In genomic region chr8:117282141-117282950, GRCm38 (mm10) we compare ENCODE assay signal across 8 mouse cellular contexts. TPM values are rescaled to one million over a fixed set of nuclear protein-coding genes. Genes with fewer than 3 reads are reported as not detected.
DNase-seq lines count a peak whose midpoint lies in the region; ATAC-seq and TF ChIP-seq lines count a peak whose summit lies in the region.

No protein-coding gene starts in this region.

- no peak overlapping the region for H3K4me3 ChIP-seq in ES-Bruce4 (ENCODE audit: low read depth, low read length)
- H3K4me3 ChIP-seq in heart, embryonic 14.5 days (ENCODE audit: control insufficient read depth in 1 of 2, insufficient read depth in 1 of 2, low read depth in 1 of 2, low read length in 2 of 2) = no peak overlapping the region
- no peak overlapping the region for H3K4me3 ChIP-seq in liver, embryonic 13.5 days (replicated peaks)
- H3K4me3 ChIP-seq in stomach, embryonic 14.5 days (ENCODE audit: low read depth, low read length) = no peak overlapping the region

- TF ChIP-seq POLR2A in ES-Bruce4 (IDR thresholded peaks at IDR 0.05; ENCODE audit: insufficient read depth, low read length) = no peak

- peak overlapping the region; percentile 17; the same call in 1 of the 2 replicates for H3K4me2 ChIP-seq in heart, embryonic 14.5 days (ENCODE audit: low read length)
- H3K4me2 ChIP-seq in liver, embryonic 13.5 days = peak overlapping the region; percentile 42
- no peak overlapping the region for H3K4me2 ChIP-seq in stomach, embryonic 14.5 days (replicated peaks; ENCODE audit: low read depth, low read length)

- peaks cover 21% of the 10 kb centered on the region for H3K4me1 ChIP-seq in ES-Bruce4 (ENCODE audit: control insufficient read depth, insufficient read depth, low read length)
- peaks cover 5 to 14% of the 10 kb centered on the region in 2 experiments; a peak in 3 of 4 replicates for H3K4me1 ChIP-seq in heart, embryonic 14.5 days (ENCODE audit: control insufficient read depth in 2 of 2, insufficient read depth in 2 of 2, low read length in 2 of 2)
- H3K4me1 ChIP-seq in liver, embryonic 13.5 days (replicated peaks) = peaks cover 77% of the 10 kb centered on the region
- peaks cover 15% of the 10 kb centered on the region for H3K4me1 ChIP-seq in stomach, embryonic 14.5 days (ENCODE audit: control insufficient read depth, insufficient read depth, low read length)

- H3K36me3 ChIP-seq in ES-Bruce4 (ENCODE audit: control insufficient read depth, insufficient read depth, low read length, poor library complexity, severe bottlenecking) = no peaks in the 10 kb centered on the region
- H3K36me3 ChIP-seq in heart, embryonic 14.5 days (ENCODE audit: control insufficient read depth, insufficient read depth, low read length) = peaks cover 4% of the 10 kb centered on the region; the same call in 1 of the 2 replicates
- peaks cover 11% of the 10 kb centered on the region for H3K36me3 ChIP-seq in liver, embryonic 13.5 days
- no peaks in the 10 kb centered on the region; the same call in 1 of the 2 replicates for H3K36me3 ChIP-seq in stomach, embryonic 14.5 days (ENCODE audit: control insufficient read depth, insufficient read depth, low read length)

- ATAC-seq in heart, embryonic 14.5 days (ENCODE audit: insufficient number of reproducible peaks, insufficient read depth, low FRiP score, low read depth) = no peak
- ATAC-seq in liver, embryonic 13.5 days (ENCODE audit: low read depth) = no peak
- ATAC-seq in stomach, embryonic 14.5 days (ENCODE audit: insufficient number of reproducible peaks, insufficient read depth, low FRiP score, low read depth) = no peak

- peak; percentile 51 for DNase-seq in 3T3-L1 (ENCODE audit: low read depth, low spot score)
- no peak for DNase-seq in liver, embryonic 13.5 days
- no peak for DNase-seq in layer of hippocampus, adult 9-11 months
- DNase-seq in left cerebral cortex, postnatal 36 days (ENCODE audit: low spot score in 2 of 2) = no peak
- no peak for DNase-seq in thymus, postnatal 4 days

- intact Hi-C loops in left cerebral cortex, postnatal 36 days (cut with DNase I) = no loop called here

- no peak overlapping the region for H3K9ac ChIP-seq in ES-Bruce4 (ENCODE audit: low read depth, poor library complexity, severe bottlenecking)
- peak overlapping the region; percentile 40 for H3K9ac ChIP-seq in heart, embryonic 14.5 days (ENCODE audit: low read length)
- H3K9ac ChIP-seq in liver, embryonic 13.5 days = peak overlapping the region; percentile 33; the same call in 1 of the 2 replicates
- no peak overlapping the region for H3K9ac ChIP-seq in stomach, embryonic 14.5 days (replicated peaks; ENCODE audit: low read depth, low read length)

- WGBS in heart, embryonic 14.5 days = 50% methylated on average over 17 of the region's 17 CpGs
- WGBS in liver, embryonic 13.5 days (ENCODE audit: insufficient replicate concordance) = 41% methylated on average over 17 of the region's 17 CpGs
- 41% methylated on average over 17 of the region's 17 CpGs for WGBS in stomach, embryonic 14.5 days

- no peak for TF ChIP-seq CTCF in ES-Bruce4 (IDR thresholded peaks at IDR 0.05; ENCODE audit: low read depth, low read length)

- 0 out of 2 replicates have a peak overlapping the region, but pooled peaks have one; percentile 28 for H3K27ac ChIP-seq in ES-Bruce4 (ENCODE audit: insufficient read depth, low read length)
- H3K27ac ChIP-seq in heart, embryonic 14.5 days (replicated peaks in 1 of 2; ENCODE audit: control insufficient read depth in 1 of 2, insufficient read depth in 1 of 2, low read depth in 2 of 2, low read length in 2 of 2) = peak overlapping the region in 1 of 2 experiments; percentile 45; a peak in 1 of 4 replicates
- peak overlapping the region; percentile 62 for H3K27ac ChIP-seq in liver, embryonic 13.5 days
- peak overlapping the region; percentile 56 for H3K27ac ChIP-seq in stomach, embryonic 14.5 days (ENCODE audit: low read length)

- no peaks in the 10 kb centered on the region for H3K9me3 ChIP-seq in ES-Bruce4 (replicated peaks; ENCODE audit: control insufficient read depth, insufficient read depth, low read length, poor library complexity, severe bottlenecking)
- H3K9me3 ChIP-seq in heart, embryonic 14.5 days (ENCODE audit: control insufficient read depth, low read length) = no peaks in the 10 kb centered on the region
- H3K9me3 ChIP-seq in liver, embryonic 13.5 days (replicated peaks) = no peaks in the 10 kb centered on the region
- H3K9me3 ChIP-seq in stomach, embryonic 14.5 days (ENCODE audit: control insufficient read depth, low read depth, low read length) = no peaks in the 10 kb centered on the region

- no peak for TF ChIP-seq EP300 in ES-Bruce4 (IDR thresholded peaks at IDR 0.05; ENCODE audit: insufficient read depth, low read depth, low read length)

- H3K27me3 ChIP-seq in ES-Bruce4 (ENCODE audit: control insufficient read depth, insufficient read depth, low read length, poor library complexity, severe bottlenecking) = no peaks in the 10 kb centered on the region
- H3K27me3 ChIP-seq in heart, embryonic 14.5 days (ENCODE audit: control insufficient read depth, insufficient read depth, low read length) = no peaks in the 10 kb centered on the region
- H3K27me3 ChIP-seq in liver, embryonic 13.5 days = no peaks in the 10 kb centered on the region
- no peaks in the 10 kb centered on the region for H3K27me3 ChIP-seq in stomach, embryonic 14.5 days (ENCODE audit: control insufficient read depth, insufficient read depth, low read length)

RNA-seq across cellular contexts. Expression of gene Cmip, which starts 25.5 kb away (rescaled TPM):
- 64.9 and 67.9 TPM in 2 replicates for polyA plus RNA-seq in ES-Bruce4 (2011; ENCODE audit: insufficient read depth, insufficient read length, low read depth, missing spikeins)
- polyA plus RNA-seq in heart, embryonic 14.5 days (2014; fragmentation: Nextera tagmentation; extraction: Ambion mirVana) = 13.0 and 13.3 TPM in 2 replicates
- 5.8 and 6.7 TPM in 2 replicates for polyA plus RNA-seq in liver, embryonic 13.5 days (2015; fragmentation: Nextera tagmentation; extraction: Ambion mirVana)
- polyA plus RNA-seq in stomach, embryonic 14.5 days (2014; fragmentation: Nextera tagmentation; extraction: Ambion mirVana) = 18.6 and 21.6 TPM in 2 replicates
- 100 to 1,000 TPM; 333 to 339 TPM for total RNA-seq in left cerebral cortex, postnatal 36 days (2021)

Comparison
In these comparisons a context has a peak if more than half of its experiments do, and no peak if none do; other contexts are left out.
1. H3K9ac ChIP-seq: peak in heart, embryonic 14.5 days (single experiment) and liver, embryonic 13.5 days (single experiment); none in ES-Bruce4 (single experiment) and stomach, embryonic 14.5 days (single experiment).